Mouse (Mus musculus): ENCODE measurements around the gene Slc24a4. TPM values are rescaled to one million over a fixed set of nuclear protein-coding genes. Genes with fewer than 3 reads are reported as not detected.

Gene Slc24a4
- total and polyA plus RNA-seq, 3 experiments, result 0.23 to 0.69 (median 0.34) TPM

- Histone ChIP-seq H3K79me2 (replicated peaks; ENCODE audit: control insufficient read depth, extremely low read depth, insufficient read depth, poor library complexity, severe bottlenecking) (no peaks in the 10 kb centered on the region), H3K36me3 (replicated peaks in 1 of 2; ENCODE audit: control insufficient read depth in 1 of 2, insufficient read depth in 1 of 2, low read length in 1 of 2) (no peaks in the 10 kb centered on the region), H3K27me3 (replicated peaks) (no peaks in the 10 kb centered on the region), H3K27ac (ENCODE audit: insufficient read depth, low read depth) (no peak overlapping the region), H3K9me3 (replicated peaks; ENCODE audit: low read length) (no peaks in the 10 kb centered on the region), H3K4me3 (replicated peaks in 1 of 3; ENCODE audit: low read depth in 2 of 3, low read length in 2 of 3, poor library complexity in 1 of 3) (no peak overlapping the region), H3K4me1 (ENCODE audit: control insufficient read depth in 1 of 2, insufficient read depth in 2 of 2) (peaks cover 0 to 13% of the 10 kb centered on the region in 2 experiments; a peak in 2 of 4 replicates), H3K4me2 (ENCODE audit: insufficient read depth, low read depth, poor library complexity, severe bottlenecking) (no peak overlapping the region), H3K9ac (ENCODE audit: insufficient read depth, low read depth) (no peak overlapping the region)
- dilution Hi-C loops (cut with MboI; ENCODE audit: extremely low pct_ligation_motif_present, extremely low pct_unique_long_range_greater_than_20kb, low sequenced_read_pairs) (no loop called here), in situ Hi-C loops (cut with MboI; ENCODE audit: low pct_ligation_motif_present, low pct_unique_long_range_greater_than_20kb, low sequenced_read_pairs) (no loop called here)
- no peak for DNase-seq (ENCODE audit: extremely low read depth)
- no peak for TF ChIP-seq IRF4 (IDR thresholded peaks at IDR 0.05; ENCODE audit: low read depth, low read length)
- no peak for TF ChIP-seq TCF12 (IDR thresholded peaks at IDR 0.05; ENCODE audit: low read depth, low read length)
- TF ChIP-seq SMC3 (IDR thresholded peaks at IDR 0.05; ENCODE audit: low read depth, low read length), result no peak
- TF ChIP-seq MAZ (IDR thresholded peaks at IDR 0.05; ENCODE audit: low read depth, low read length), result no peak
- no peak for TF ChIP-seq E2F4 (IDR thresholded peaks at IDR 0.05; ENCODE audit: insufficient replicate concordance, low read depth, low read length)
- TF ChIP-seq SIN3A (IDR thresholded peaks at IDR 0.05; ENCODE audit: low read length), result no peak
- no peak for TF ChIP-seq NELFE (IDR thresholded peaks at IDR 0.05; ENCODE audit: low read depth, low read length)
- TF ChIP-seq ZMIZ1 (IDR thresholded peaks at IDR 0.05; ENCODE audit: low read depth, low read length), result no peak
- TF ChIP-seq NRF1 (IDR thresholded peaks at IDR 0.05; ENCODE audit: low read depth, low read length), result no peak
- no peak for TF ChIP-seq TBP (conservative IDR thresholded peaks at IDR 0.05; ENCODE audit: low read depth, low read length)
- no peak for TF ChIP-seq PAX5 (IDR thresholded peaks at IDR 0.05; ENCODE audit: low read length)
- no peak for TF ChIP-seq EP300 (IDR thresholded peaks at IDR 0.05; ENCODE audit: low read length)
- TF ChIP-seq RAD21 (IDR thresholded peaks at IDR 0.05; ENCODE audit: low read depth, low read length), result no peak
- no peak for TF ChIP-seq USF2 (conservative IDR thresholded peaks at IDR 0.05; ENCODE audit: low read depth, low read length)
- TF ChIP-seq MXI1 (IDR thresholded peaks at IDR 0.05; ENCODE audit: low read depth, low read length), result no peak
- TF ChIP-seq RCOR1 (conservative IDR thresholded peaks at IDR 0.05; ENCODE audit: low read depth, low read length), result no peak
- no peak for TF ChIP-seq USF1 (IDR thresholded peaks at IDR 0.05; ENCODE audit: low read depth, low read length)
- TF ChIP-seq HCFC1 (IDR thresholded peaks at IDR 0.05; ENCODE audit: low read depth, low read length), result no peak
- no peak for TF ChIP-seq GABPA (IDR thresholded peaks at IDR 0.05; ENCODE audit: insufficient replicate concordance, low read depth, low read length)
- TF ChIP-seq POLR2A (IDR thresholded peaks at IDR 0.05; ENCODE audit: low read depth, low read length), result no peak
Measured at GRCm38 (mm10) chr12:102112491-102112890, 16.0 kb upstream of the Slc24a4 start.

DNA sequence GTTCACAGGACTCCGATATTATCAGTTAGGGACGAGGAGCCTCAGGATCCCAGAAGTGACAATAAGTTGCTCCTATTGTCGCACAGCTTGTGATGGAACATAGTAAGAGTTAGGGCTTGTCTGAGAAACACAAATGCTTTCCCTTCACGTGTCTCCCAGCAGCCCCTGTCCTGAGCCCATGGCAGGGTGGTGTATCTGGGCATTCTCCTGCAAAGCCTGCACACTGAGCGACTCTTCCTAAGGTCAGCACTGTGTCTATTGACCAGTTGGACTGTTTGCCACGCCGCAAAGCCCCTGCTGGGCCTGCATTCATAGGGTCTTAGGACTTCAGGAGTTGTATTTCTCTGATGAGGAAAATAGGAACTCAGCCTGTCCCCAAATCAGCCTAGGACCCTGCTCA is 15.6 kb upstream of the Slc24a4 start:
- Histone ChIP-seq H3K9me3 (replicated peaks; ENCODE audit: low read length) (no peaks in the 10 kb centered on the region), H3K4me1 (ENCODE audit: control insufficient read depth in 1 of 2, insufficient read depth in 2 of 2) (peaks cover 0 to 13% of the 10 kb centered on the region in 2 experiments; a peak in 2 of 4 replicates), H3K9ac (ENCODE audit: insufficient read depth, low read depth) (no peak overlapping the region), H3K4me3 (replicated peaks in 1 of 3; ENCODE audit: low read depth in 2 of 3, low read length in 2 of 3, poor library complexity in 1 of 3) (no peak overlapping the region), H3K79me2 (replicated peaks; ENCODE audit: control insufficient read depth, extremely low read depth, insufficient read depth, poor library complexity, severe bottlenecking) (no peaks in the 10 kb centered on the region), H3K27ac (ENCODE audit: insufficient read depth, low read depth) (no peak overlapping the region), H3K27me3 (replicated peaks) (no peaks in the 10 kb centered on the region), H3K36me3 (replicated peaks in 1 of 2; ENCODE audit: control insufficient read depth in 1 of 2, insufficient read depth in 1 of 2, low read length in 1 of 2) (no peaks in the 10 kb centered on the region), H3K4me2 (ENCODE audit: insufficient read depth, low read depth, poor library complexity, severe bottlenecking) (no peak overlapping the region)
- dilution Hi-C loops (cut with MboI; ENCODE audit: extremely low pct_ligation_motif_present, extremely low pct_unique_long_range_greater_than_20kb, low sequenced_read_pairs), result no loop called here
- in situ Hi-C loops (cut with MboI; ENCODE audit: low pct_ligation_motif_present, low pct_unique_long_range_greater_than_20kb, low sequenced_read_pairs), result no loop called here
- no peak for DNase-seq (ENCODE audit: extremely low read depth)
- TF ChIP-seq CHD2 (IDR thresholded peaks at IDR 0.05; ENCODE audit: low read length) (no peak), NELFE (IDR thresholded peaks at IDR 0.05; ENCODE audit: low read depth, low read length) (no peak), RCOR1 (conservative IDR thresholded peaks at IDR 0.05; ENCODE audit: low read depth, low read length) (no peak), MYC (IDR thresholded peaks at IDR 0.05; ENCODE audit: low read depth, low read length) (no peak), UBTF (IDR thresholded peaks at IDR 0.05; ENCODE audit: low read depth, low read length) (no peak), CHD1 (IDR thresholded peaks at IDR 0.05; ENCODE audit: low read depth, low read length) (no peak), GABPA (IDR thresholded peaks at IDR 0.05; ENCODE audit: insufficient replicate concordance, low read depth, low read length) (no peak), JUN (IDR thresholded peaks at IDR 0.05; ENCODE audit: insufficient read depth, low read depth, low read length) (no peak), ELF1 (IDR thresholded peaks at IDR 0.05; ENCODE audit: low read depth, low read length) (no peak), MXI1 (IDR thresholded peaks at IDR 0.05; ENCODE audit: low read depth, low read length) (no peak), NRF1 (IDR thresholded peaks at IDR 0.05; ENCODE audit: low read depth, low read length) (no peak)
